Mouse (Mus musculus) brain, embryonic 14.5 days (tissue): ENCODE data around the gene Fat2.

Experiments used
- CTCF ChIP-seq: fragments of 200-500 bp; IDR thresholded peaks from 2 replicates; pipeline ENCODE4 v1.5.1; 2012; ENCODE audit warnings: inconsistent platforms, mild to moderate bottlenecking, moderate library complexity, borderline replicate concordance; ENCODE audit not compliant: insufficient read depth, insufficient read length; ENCODE audit errors: extremely low read depth
- POLR2A ChIP-seq: fragments of 200-500 bp; IDR thresholded peaks from 2 replicates; pipeline ENCODE4 v1.6.1; 2012; ENCODE audit warnings: mild to moderate bottlenecking, inconsistent platforms, borderline replicate concordance; ENCODE audit not compliant: poor library complexity, insufficient read depth, insufficient read length, severe bottlenecking; ENCODE audit errors: extremely low read depth

DNA sequence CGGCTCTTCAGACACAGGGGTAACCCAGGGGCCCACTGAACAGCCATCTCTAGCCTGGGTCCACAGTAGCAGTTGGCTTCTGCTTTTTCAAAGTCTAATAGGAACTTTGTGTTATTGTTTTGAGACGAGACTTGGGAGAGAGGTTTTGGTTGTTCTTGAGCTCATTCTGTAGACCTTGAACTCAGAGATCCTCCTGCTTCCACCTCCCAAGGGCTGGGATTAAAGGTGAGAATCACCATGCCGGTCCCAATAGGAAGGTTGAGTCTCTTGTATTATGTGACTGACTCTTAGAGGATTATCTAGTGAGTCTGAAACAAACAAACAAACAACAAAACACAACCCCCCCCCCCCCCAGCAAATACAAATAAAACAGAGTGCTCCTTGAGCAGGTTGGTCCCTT is 117.9 kb downstream of the Fat2 start:
- no peak for TF ChIP-seq POLR2A
- no peak for TF ChIP-seq CTCF
